Mouse (Mus musculus) cortical plate, adult 2 months (tissue): Measurements from ENCODE around the gene Gna14.

Source experiments
- CTCF ChIP-seq: fragments of 200-500 bp; IDR thresholded peaks from 2 replicates; pipeline ENCODE4 v1.5.1; 2011; ENCODE audit warnings: mild to moderate bottlenecking, control low read depth, low read length; ENCODE audit not compliant: insufficient read depth; ENCODE audit errors: extremely low read depth
- POLR2A ChIP-seq: fragments of 200-500 bp; IDR thresholded peaks from 2 replicates; pipeline ENCODE4 v1.6.1; 2011; ENCODE audit warnings: mild to moderate bottlenecking, low read length, control low read depth; ENCODE audit not compliant: insufficient read depth; ENCODE audit errors: extremely low read depth

DNA sequence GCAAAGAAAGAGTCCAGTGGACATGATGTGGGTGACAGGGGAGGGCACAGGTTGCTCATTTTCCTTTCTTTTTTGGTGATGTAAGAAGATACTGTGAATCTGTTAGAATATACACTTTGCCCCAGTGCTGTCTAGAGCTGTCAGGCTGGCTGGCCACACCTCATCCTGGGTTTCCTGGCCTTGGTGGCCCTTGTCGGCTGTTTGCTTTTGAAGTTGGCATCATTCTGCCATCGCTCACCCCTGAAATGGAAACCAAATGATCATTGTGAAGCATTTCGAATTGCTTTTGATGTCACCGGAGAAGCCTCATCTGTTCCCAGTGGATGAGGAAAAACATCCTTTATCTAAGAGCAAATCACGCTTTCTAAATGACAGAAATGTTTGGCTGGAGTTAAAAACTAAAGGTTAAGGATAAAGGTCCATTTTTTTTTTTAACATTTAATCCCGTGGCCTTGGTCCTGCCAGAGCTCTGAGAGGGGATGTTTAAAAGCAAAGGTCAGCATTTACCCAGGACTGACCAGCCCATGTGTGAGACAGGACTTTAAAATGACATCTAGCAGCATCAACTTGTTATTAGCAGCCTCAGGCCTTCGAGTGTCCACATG, 144.2 kb downstream of the Gna14 start:
- no peak for TF ChIP-seq CTCF
- TF ChIP-seq POLR2A, result no peak
